Mouse (Mus musculus) G1E (cell line): ENCODE results near the gene Plac1.

Experiments used
- CTCF ChIP-seq: IDR thresholded peaks from 2 replicates; pipeline ENCODE4 v1.5.1; 2012; ENCODE audit warnings: low read depth, low read length, inconsistent platforms, mixed read lengths
- GATA1 ChIP-seq: IDR thresholded peaks from 2 replicates; pipeline ENCODE4 v1.6.1; 2012; ENCODE audit warnings: borderline replicate concordance, low read length, inconsistent platforms, mixed read lengths
- GATA2 ChIP-seq: IDR thresholded peaks from 2 replicates; pipeline ENCODE4 v1.6.1; 2012; ENCODE audit warnings: low read depth, low read length, inconsistent platforms, borderline replicate concordance
- POLR2AphosphoS5 ChIP-seq: IDR thresholded peaks from 2 replicates; pipeline ENCODE4 v1.6.1; 2012; ENCODE audit warnings: low read depth, low read length, inconsistent platforms; ENCODE audit not compliant: insufficient replicate concordance
- TAL1 ChIP-seq: conservative IDR thresholded peaks from 2 replicates; pipeline ENCODE4 v1.6.1; 2012; ENCODE audit warnings: low read depth, low read length, inconsistent platforms, mixed read lengths

DNA sequence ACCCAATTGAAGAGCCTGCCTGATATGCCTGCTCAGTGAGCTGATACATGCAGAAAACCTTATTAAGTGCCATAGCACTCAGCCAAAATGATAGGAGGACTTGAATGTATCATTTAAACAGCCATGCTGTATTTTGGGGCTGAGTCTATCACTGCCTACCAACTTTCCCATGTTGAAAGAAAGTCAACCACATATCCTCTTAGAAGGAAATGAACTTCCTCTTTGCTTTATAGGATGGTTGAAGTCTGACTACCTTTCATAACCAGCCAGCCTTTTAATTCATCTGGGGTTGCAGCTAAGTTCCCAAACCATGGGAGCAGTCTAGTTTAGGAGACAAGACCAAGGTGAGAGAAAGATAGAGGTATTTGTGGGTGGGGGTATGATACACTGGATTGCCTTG is 121.9 kb downstream of the Plac1 start:
- TF ChIP-seq CTCF (no peak), GATA1 (no peak), POLR2AphosphoS5 (no peak), TAL1 (no peak), GATA2 (no peak)
